Mouse (Mus musculus): ENCODE results near the gene Adtrp. TPM values are rescaled to one million over a fixed set of nuclear protein-coding genes. Genes with fewer than 3 reads are reported as not detected.

Adtrp gene
- polyA plus RNA-seq, 1 experiment: not detected

DNA sequence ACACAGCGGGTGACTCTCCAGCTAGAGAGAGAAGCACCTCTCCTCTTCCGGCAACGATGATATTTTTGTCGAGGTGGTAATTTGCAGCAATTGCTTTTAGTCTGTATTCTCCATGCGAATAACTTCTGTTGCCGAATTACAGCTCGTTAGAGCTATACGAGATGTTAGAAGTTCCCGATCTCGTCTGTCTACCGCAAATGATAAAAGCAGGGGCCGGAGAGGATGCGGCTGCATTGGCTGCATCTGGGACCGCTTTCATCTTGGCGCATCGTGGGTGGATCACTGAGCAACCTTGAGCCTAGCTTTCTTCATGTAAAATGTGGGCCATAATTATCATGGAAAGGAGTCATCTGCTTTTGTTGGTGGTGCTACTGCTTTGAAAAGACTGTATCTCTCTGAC, 128.2 kb downstream of the Adtrp start:
- H3K4me3 ChIP-seq: no peak overlapping the region
- no peaks in the 10 kb centered on the region for H3K79me2 ChIP-seq (ENCODE audit: control insufficient read depth, insufficient read depth)
- no peaks in the 10 kb centered on the region for H3K27me3 ChIP-seq (ENCODE audit: control insufficient read depth, insufficient read depth, insufficient read length)
- H3ac ChIP-seq (ENCODE audit: control insufficient read depth, insufficient read length): no peak overlapping the region
- H3K4me2 ChIP-seq (ENCODE audit: low read depth): no peak overlapping the region
- TF ChIP-seq TCF3 (IDR thresholded peaks at IDR 0.05; ENCODE audit: insufficient read length, low read depth) (no peak), REST (IDR thresholded peaks at IDR 0.05; ENCODE audit: insufficient read depth, insufficient read length) (no peak), CEBPB (IDR thresholded peaks at IDR 0.05; ENCODE audit: insufficient read depth, poor library complexity, severe bottlenecking) (no peak), MYOD1 (IDR thresholded peaks at IDR 0.05; ENCODE audit: control insufficient read depth in 1 of 3, insufficient read length in 2 of 3, low read depth in 2 of 3) (no peak), MAX (IDR thresholded peaks at IDR 0.05; ENCODE audit: low read depth) (no peak), E2F4 (IDR thresholded peaks at IDR 0.05; ENCODE audit: insufficient read depth) (no peak)
- H3K36me3 ChIP-seq (ENCODE audit: control insufficient read depth, insufficient read depth): no peaks in the 10 kb centered on the region

DNA sequence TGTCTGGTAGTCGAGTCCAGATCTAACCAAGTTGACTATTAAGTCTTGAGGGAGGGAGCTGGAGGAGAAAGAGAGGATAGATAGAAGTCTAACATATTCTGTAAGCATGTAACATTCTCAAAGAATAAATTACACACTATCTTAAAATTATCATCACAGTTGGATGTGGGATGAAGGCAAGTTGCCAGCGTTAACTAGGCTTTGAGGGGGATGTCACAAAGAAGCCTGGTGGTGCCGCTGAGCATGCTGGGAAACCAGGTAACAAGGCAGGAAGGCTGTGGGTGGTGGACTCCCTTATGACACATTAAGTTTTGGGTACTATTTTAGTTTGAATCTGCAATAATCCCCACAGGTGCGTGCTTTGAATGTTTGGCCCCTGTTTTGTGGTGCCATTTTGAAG, 129.4 kb downstream of the Adtrp start:
- no peaks in the 10 kb centered on the region for H3K36me3 ChIP-seq (ENCODE audit: control insufficient read depth, insufficient read depth)
- H3ac ChIP-seq (ENCODE audit: control insufficient read depth, insufficient read length): no peak overlapping the region
- H3K79me2 ChIP-seq (ENCODE audit: control insufficient read depth, insufficient read depth): no peaks in the 10 kb centered on the region
- no peak for TF ChIP-seq TCF3 (IDR thresholded peaks at IDR 0.05; ENCODE audit: insufficient read length, low read depth)
- TF ChIP-seq E2F4 (IDR thresholded peaks at IDR 0.05; ENCODE audit: insufficient read depth): no peak
- no peak for TF ChIP-seq REST (IDR thresholded peaks at IDR 0.05; ENCODE audit: insufficient read depth, insufficient read length)
- no peak for TF ChIP-seq USF1 (IDR thresholded peaks at IDR 0.05; ENCODE audit: low read depth)
- no peak for TF ChIP-seq POLR2A (IDR thresholded peaks at IDR 0.05; ENCODE audit: insufficient read length, low read depth)
- TF ChIP-seq MYOG (IDR thresholded peaks at IDR 0.05; ENCODE audit: control insufficient read depth in 1 of 3, insufficient read depth in 1 of 3, insufficient read length in 2 of 3, low read depth in 2 of 3): no peak
- no peak for TF ChIP-seq SRF (IDR thresholded peaks at IDR 0.05; ENCODE audit: control insufficient read depth, insufficient read length, low read depth)
- TF ChIP-seq TCF12 (IDR thresholded peaks at IDR 0.05; ENCODE audit: insufficient read depth, poor library complexity, severe bottlenecking): no peak
- TF ChIP-seq CEBPB (IDR thresholded peaks at IDR 0.05; ENCODE audit: insufficient read depth, poor library complexity, severe bottlenecking): no peak
- no peak for TF ChIP-seq POLR2AphosphoS2 (IDR thresholded peaks at IDR 0.05; ENCODE audit: insufficient read length, low read depth)
- H3K27me3 ChIP-seq (ENCODE audit: control insufficient read depth, insufficient read depth, insufficient read length): no peaks in the 10 kb centered on the region
- H3K4me2 ChIP-seq (ENCODE audit: low read depth): no peak overlapping the region
- H3K4me3 ChIP-seq: no peak overlapping the region

Other genes with a start within 250 kb of the Adtrp start
- gene Tmem170b, start 241.8 kb downstream of the Adtrp start, polyA plus RNA-seq (2012; fragmentation: generic; extraction: Trizol): 1.1 TPM
- gene Hivep1, start 204.3 kb upstream of the Adtrp start, polyA plus RNA-seq (2012; fragmentation: generic; extraction: Trizol): 5.3 TPM